16 mouse cellular contexts compared by ENCODE assay signal in the genomic region with DNA sequence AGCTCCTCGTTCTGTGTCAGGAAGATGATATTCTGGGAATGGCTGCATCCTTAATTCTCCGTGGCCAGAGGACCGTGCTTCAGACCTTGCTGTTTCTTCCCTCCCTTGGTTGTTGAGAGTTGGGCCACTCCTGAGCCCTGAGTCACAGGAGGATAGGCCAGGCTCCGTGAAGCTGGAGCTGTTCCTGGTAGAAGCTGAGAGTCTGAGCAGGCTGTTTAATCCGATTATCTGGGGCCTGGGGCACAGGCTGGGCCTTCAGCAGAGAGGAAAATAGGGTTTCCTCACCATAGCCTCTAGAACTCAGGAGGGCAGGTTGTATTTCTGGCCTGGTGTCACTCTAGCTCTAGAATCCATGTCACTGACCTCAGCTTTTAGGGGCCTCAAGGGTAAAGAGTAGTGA. TPM values are rescaled to one million over a fixed set of nuclear protein-coding genes. Genes with fewer than 3 reads are reported as not detected.
DNase-seq lines count a peak whose midpoint lies in the region; ATAC-seq lines count a peak whose summit lies in the region.
"Had no signal": no experiment of that assay in that cellular context is flagged by ENCODE, and none has a peak within 500 bp of the region (broad histone marks: within the 10 kb centered on the region; RNA-seq: fewer than 3 reads in every experiment).

No protein-coding gene starts in this region.

- no peak for ATAC-seq in hindbrain, embryonic 13.5 days (ENCODE audit: low FRiP score)
- ATAC-seq in hindbrain, embryonic 11.5 days (ENCODE audit: low FRiP score): no peak
- ATAC-seq in liver, embryonic 11.5 days (replicated peaks; ENCODE audit: low FRiP score): no peak
- ATAC-seq: activated CD4-positive, CD25-positive, alpha-beta regulatory T cell, adult 4 months had no signal

- no peak overlapping the region for H3K4me3 ChIP-seq in hindbrain, embryonic 13.5 days
- no peak overlapping the region for H3K4me3 ChIP-seq in hindbrain, embryonic 11.5 days (ENCODE audit: low read depth, low read length)
- no peak overlapping the region for H3K4me3 ChIP-seq in liver, embryonic 11.5 days (ENCODE audit: low read depth, low read length)
- H3K4me3 ChIP-seq: heart, embryonic 10.5 days; neural tube, embryonic 12.5 days had no signal

- peaks cover 21% of the 10 kb centered on the region for H3K4me1 ChIP-seq in hindbrain, embryonic 13.5 days (replicated peaks)
- H3K4me1 ChIP-seq in hindbrain, embryonic 11.5 days (replicated peaks; ENCODE audit: control insufficient read depth, insufficient read depth, low read length): no peaks in the 10 kb centered on the region; the same call in 1 of the 2 replicates
- peaks cover 26% of the 10 kb centered on the region for H3K4me1 ChIP-seq in liver, embryonic 11.5 days (replicated peaks; ENCODE audit: control insufficient read depth, insufficient read depth, low read length)

- H3K27me3 ChIP-seq in hindbrain, embryonic 13.5 days: no peaks in the 10 kb centered on the region
- H3K27me3 ChIP-seq in hindbrain, embryonic 11.5 days (ENCODE audit: control insufficient read depth, insufficient read depth, low read length): no peaks in the 10 kb centered on the region
- no peaks in the 10 kb centered on the region for H3K27me3 ChIP-seq in liver, embryonic 11.5 days (replicated peaks; ENCODE audit: control insufficient read depth, insufficient read depth, low read length)
- H3K27me3 ChIP-seq: neural tube, embryonic 12.5 days had no signal

- no peak overlapping the region for H3K9ac ChIP-seq in hindbrain, embryonic 13.5 days
- H3K9ac ChIP-seq in hindbrain, embryonic 11.5 days (ENCODE audit: low read depth, low read length): no peak overlapping the region
- no peak overlapping the region for H3K9ac ChIP-seq in liver, embryonic 11.5 days (ENCODE audit: low read depth, low read length)
- H3K9ac ChIP-seq: neural tube, embryonic 12.5 days had no signal

- DNase-seq in adrenal gland, postnatal 14 days: peak; percentile 53
- DNase-seq in adrenal gland, adult 8-10 months: no peak
- no peak for DNase-seq in hindbrain, embryonic 11.5 days (ENCODE audit: low spot score)
- peak; percentile 62 for DNase-seq in retina, adult 2 months (ENCODE audit: low read depth, low spot score)
- no peak for DNase-seq in retina, embryonic 14.5 days (ENCODE audit: low spot score)
- DNase-seq in liver, embryonic 11.5 days (ENCODE audit: low spot score): no peak
- DNase-seq in thymus, postnatal 0 days (ENCODE audit: low spot score): no peak
- DNase-seq: kidney, postnatal 4 days had no signal

- H3K9me3 ChIP-seq in hindbrain, embryonic 13.5 days: no peaks in the 10 kb centered on the region
- H3K9me3 ChIP-seq in hindbrain, embryonic 11.5 days (ENCODE audit: control insufficient read depth, low read length): no peaks in the 10 kb centered on the region
- H3K9me3 ChIP-seq in liver, embryonic 11.5 days (ENCODE audit: control insufficient read depth, low read length): no peaks in the 10 kb centered on the region
- H3K9me3 ChIP-seq: heart, embryonic 10.5 days; neural tube, embryonic 12.5 days had no signal

- H3K4me2 ChIP-seq in hindbrain, embryonic 13.5 days: no peak overlapping the region
- no peak overlapping the region for H3K4me2 ChIP-seq in hindbrain, embryonic 11.5 days (replicated peaks; ENCODE audit: low read depth, low read length)
- H3K4me2 ChIP-seq in liver, embryonic 11.5 days: no peak overlapping the region
- H3K4me2 ChIP-seq: neural tube, embryonic 12.5 days had no signal

- peak overlapping the region; percentile 31 for H3K27ac ChIP-seq in hindbrain, embryonic 13.5 days
- no peak overlapping the region for H3K27ac ChIP-seq in hindbrain, embryonic 11.5 days (ENCODE audit: low read depth, low read length)
- no peak overlapping the region for H3K27ac ChIP-seq in liver, embryonic 11.5 days (ENCODE audit: low read depth, low read length)
- H3K27ac ChIP-seq: heart, embryonic 10.5 days; neural tube, embryonic 12.5 days had no signal

- 78% methylated on average over 5 of the region's 5 CpGs for WGBS in hindbrain, embryonic 13.5 days
- 74% methylated on average over 5 of the region's 5 CpGs for WGBS in hindbrain, embryonic 11.5 days
- WGBS in liver, embryonic 11.5 days: 79% methylated on average over 5 of the region's 5 CpGs

- H3K36me3 ChIP-seq in hindbrain, embryonic 13.5 days: peaks cover 83% of the 10 kb centered on the region
- peaks cover 32% of the 10 kb centered on the region for H3K36me3 ChIP-seq in hindbrain, embryonic 11.5 days (ENCODE audit: control insufficient read depth, insufficient read depth, low read length)
- H3K36me3 ChIP-seq in liver, embryonic 11.5 days (ENCODE audit: control insufficient read depth, insufficient read depth, low read length): peaks cover 52% of the 10 kb centered on the region

RNA-seq across cellular contexts. Expression of gene Sox15, which starts 1.7 kb away (rescaled TPM):
- 0.45 TPM in 1 of 2 replicates, not detected in the other for total RNA-seq in adrenal gland, postnatal 14 days (2021)
- not detected for total RNA-seq in adrenal gland, adult 8-10 months (2022)
- polyA plus RNA-seq in hindbrain, embryonic 13.5 days (2015; fragmentation: Nextera tagmentation; extraction: Ambion mirVana): not detected in 2 replicates
- not detected in 2 replicates for polyA plus RNA-seq in hindbrain, embryonic 11.5 days (2014; fragmentation: Nextera tagmentation; extraction: Ambion mirVana)
- polyA plus RNA-seq in liver, embryonic 11.5 days (2014; fragmentation: Nextera tagmentation; extraction: Ambion mirVana): not detected in 2 replicates
- 0.15 and 0.22 TPM in 2 replicates for polyA plus RNA-seq in thymus, postnatal 0 days (2015; fragmentation: Nextera tagmentation; extraction: Ambion mirVana)
- total RNA-seq: gastrocnemius, adult 8-10 months; heart, postnatal 25 days had no signal
- polyA plus RNA-seq: activated CD4-positive, CD25-positive, alpha-beta regulatory T cell, adult 4 months; liver, embryonic 16.5 days; small intestine, adult 2 months had no signal

RNA-seq across cellular contexts. Expression of gene Mpdu1, which starts 9.0 kb away (rescaled TPM):
- total RNA-seq in adrenal gland, postnatal 14 days (2021): 96.2 and 101 TPM in 2 replicates
- total RNA-seq in adrenal gland, adult 8-10 months (2022): 100 to 1,000 TPM; 107 to 123 (median 113) TPM
- 95.0 and 104 TPM in 2 replicates for polyA plus RNA-seq in hindbrain, embryonic 13.5 days (2015; fragmentation: Nextera tagmentation; extraction: Ambion mirVana)
- polyA plus RNA-seq in hindbrain, embryonic 11.5 days (2014; fragmentation: Nextera tagmentation; extraction: Ambion mirVana): 28.0 and 45.3 TPM in 2 replicates
- polyA plus RNA-seq in liver, embryonic 11.5 days (2014; fragmentation: Nextera tagmentation; extraction: Ambion mirVana): 20.7 and 24.0 TPM in 2 replicates
- 71.1 and 75.2 TPM in 2 replicates for polyA plus RNA-seq in thymus, postnatal 0 days (2015; fragmentation: Nextera tagmentation; extraction: Ambion mirVana)

RNA-seq across cellular contexts. Expression of gene Cd68, which starts 12.6 kb away (rescaled TPM):
- total RNA-seq in adrenal gland, postnatal 14 days (2021): 8.6 and 12.2 TPM in 2 replicates
- total RNA-seq in adrenal gland, adult 8-10 months (2022): 10 to 100 TPM; 17.9 to 43.8 (median 30.0) TPM
- polyA plus RNA-seq in hindbrain, embryonic 13.5 days (2015; fragmentation: Nextera tagmentation; extraction: Ambion mirVana): 9.0 and 9.8 TPM in 2 replicates
- 8.2 and 8.7 TPM in 2 replicates for polyA plus RNA-seq in hindbrain, embryonic 11.5 days (2014; fragmentation: Nextera tagmentation; extraction: Ambion mirVana)
- polyA plus RNA-seq in liver, embryonic 11.5 days (2014; fragmentation: Nextera tagmentation; extraction: Ambion mirVana): 21.0 and 22.0 TPM in 2 replicates
- polyA plus RNA-seq in thymus, postnatal 0 days (2015; fragmentation: Nextera tagmentation; extraction: Ambion mirVana): 32.5 and 33.3 TPM in 2 replicates

RNA-seq across cellular contexts. Expression of gene Eif4a1, which starts 18.8 kb away (rescaled TPM):
- 642 and 752 TPM in 2 replicates for total RNA-seq in adrenal gland, postnatal 14 days (2021)
- total RNA-seq in adrenal gland, adult 8-10 months (2022): 100 to 1,000 TPM; 500 to 614 (median 555) TPM
- polyA plus RNA-seq in hindbrain, embryonic 13.5 days (2015; fragmentation: Nextera tagmentation; extraction: Ambion mirVana): 528 and 537 TPM in 2 replicates
- polyA plus RNA-seq in hindbrain, embryonic 11.5 days (2014; fragmentation: Nextera tagmentation; extraction: Ambion mirVana): 891 and 905 TPM in 2 replicates
- polyA plus RNA-seq in liver, embryonic 11.5 days (2014; fragmentation: Nextera tagmentation; extraction: Ambion mirVana): 755 and 757 TPM in 2 replicates
- polyA plus RNA-seq in thymus, postnatal 0 days (2015; fragmentation: Nextera tagmentation; extraction: Ambion mirVana): 560 and 602 TPM in 2 replicates

RNA-seq across cellular contexts. Expression of gene Fxr2, which starts 20.6 kb away (rescaled TPM):
- total RNA-seq in adrenal gland, postnatal 14 days (2021): 75.5 and 84.3 TPM in 2 replicates
- total RNA-seq in adrenal gland, adult 8-10 months (2022): 100 to 1,000 TPM in 1 of 4 experiments, 10 to 100 TPM in 3; 75.8 to 112 (median 91.2) TPM
- polyA plus RNA-seq in hindbrain, embryonic 13.5 days (2015; fragmentation: Nextera tagmentation; extraction: Ambion mirVana): 40.5 and 52.0 TPM in 2 replicates
- 30.1 and 31.3 TPM in 2 replicates for polyA plus RNA-seq in hindbrain, embryonic 11.5 days (2014; fragmentation: Nextera tagmentation; extraction: Ambion mirVana)
- 22.8 and 26.2 TPM in 2 replicates for polyA plus RNA-seq in liver, embryonic 11.5 days (2014; fragmentation: Nextera tagmentation; extraction: Ambion mirVana)
- polyA plus RNA-seq in thymus, postnatal 0 days (2015; fragmentation: Nextera tagmentation; extraction: Ambion mirVana): 18.4 and 26.6 TPM in 2 replicates

Comparison
In these comparisons a context has a peak if more than half of its experiments do, and no peak if none do; other contexts are left out.
1. DNase-seq: peak in adrenal gland, postnatal 14 days (single experiment) and retina, adult 2 months (single experiment); none in adrenal gland, adult 8-10 months (single experiment), hindbrain, embryonic 11.5 days (single experiment), retina, embryonic 14.5 days (single experiment), liver, embryonic 11.5 days (single experiment) and thymus, postnatal 0 days (single experiment).